Mouse (Mus musculus) kidney, embryonic 16.5 days (tissue): Measurements from ENCODE around the gene Megf6. TPM values are rescaled to one million over a fixed set of nuclear protein-coding genes. Genes with fewer than 3 reads are reported as not detected.

Source experiments
- ATAC-seq: fragments of 200-750 bp; cut with Nextera tagmentation; 2 replicates; pipeline ENCODE4 v1.8.0; 2017; ENCODE audit warnings: moderate TSS enrichment; ENCODE audit not compliant: low FRiP score, low TSS enrichment
- H3K27ac ChIP-seq: fragments of 300-500 bp; sonication (generic); 2 replicates; pipeline ENCODE4 v1.5.1; 2014; ENCODE audit warnings: low read length
- H3K27me3 ChIP-seq: fragments of 300-500 bp; sonication (generic); 2 replicates; pipeline ENCODE4 v1.6.1; 2014; ENCODE audit warnings: low read length, control low read depth, mixed read lengths; ENCODE audit not compliant: insufficient read depth
- H3K36me3 ChIP-seq: fragments of 300-500 bp; sonication (generic); 2 replicates; pipeline ENCODE4 v1.6.1; 2014; ENCODE audit warnings: low read length, control low read depth, mixed read lengths; ENCODE audit not compliant: insufficient read depth
- H3K4me1 ChIP-seq: fragments of 300-500 bp; sonication (generic); 2 replicates; pipeline ENCODE4 v1.6.1; 2014; ENCODE audit warnings: low read length, control low read depth, mixed read lengths; ENCODE audit not compliant: insufficient read depth
- H3K4me2 ChIP-seq: fragments of 300-500 bp; sonication (generic); replicated peaks from 2 replicates; pipeline ENCODE4 v1.6.1; 2014; ENCODE audit warnings: low read depth, low read length
- H3K4me3 ChIP-seq: fragments of 300-500 bp; sonication (generic); 2 replicates; pipeline ENCODE4 v1.5.1; 2014; ENCODE audit warnings: mild to moderate bottlenecking, low read length
- H3K9ac ChIP-seq: fragments of 300-500 bp; sonication (generic); replicated peaks from 2 replicates; pipeline ENCODE4 v1.6.1; 2014; ENCODE audit warnings: low read length
- H3K9me3 ChIP-seq: fragments of 300-500 bp; sonication (generic); 2 replicates; pipeline ENCODE4 v1.6.1; 2016; ENCODE audit warnings: low read length, control low read depth
- WGBS: fragments of 180-500 bp; shearing (Covaris S2); extraction: QIAGEN DNeasy Blood & Tissue Kit; methylation state at CpG from one replicate; pipeline ENCODE4 v1.1.7; 2014; 5-methylcytosine and 5-hydroxymethylcytosine counted together
- polyA plus RNA-seq: library from polyadenylated mRNA; unstranded; fragments of >200 nt; fragmentation: Nextera tagmentation; extraction: Ambion mirVana; gene quantifications from 2 replicates; pipeline ENCODE4 v1.2.1, GENCODE M21; 2015

The Megf6 gene
- polyA plus RNA-seq, 1 experiment from 2014 or later = 15.7 TPM

DNA sequence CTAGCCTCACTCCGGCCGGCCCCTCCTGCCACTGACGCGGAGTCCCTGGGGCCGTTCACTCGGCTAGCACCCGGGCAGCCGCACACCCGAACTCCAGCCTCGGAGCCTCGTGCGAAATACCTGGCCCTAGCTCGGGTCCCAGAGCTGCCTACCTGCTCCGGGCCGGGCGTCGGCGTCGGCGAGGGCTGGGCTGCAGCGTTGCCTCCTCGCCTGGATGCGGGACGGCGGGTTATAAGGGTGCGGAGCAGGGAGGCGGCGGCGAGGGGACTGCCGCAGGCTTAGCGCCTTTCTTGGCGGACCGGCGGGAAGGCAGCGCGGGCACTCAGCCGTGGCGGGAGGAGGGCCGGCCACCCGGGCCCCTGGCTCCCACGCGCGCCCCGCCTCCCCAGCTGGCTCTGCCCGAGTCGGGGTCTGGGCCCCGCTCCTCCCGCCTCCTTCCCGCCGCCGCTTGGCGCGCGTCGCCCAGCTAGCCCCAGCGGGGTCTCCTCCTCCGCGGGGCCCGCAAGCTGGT is 30.8 kb upstream of the Megf6 start:
- H3K9ac ChIP-seq = peak overlapping the region; percentile 64
- H3K36me3 ChIP-seq = no peaks in the 10 kb centered on the region
- 1% methylated on average over 46 of the region's 59 CpGs for WGBS
- peak overlapping the region; percentile 95 for H3K4me2 ChIP-seq
- H3K27ac ChIP-seq = no peak overlapping the region
- H3K4me1 ChIP-seq = peaks cover 39% of the 10 kb centered on the region
- H3K9me3 ChIP-seq = no peaks in the 10 kb centered on the region
- peak; percentile 17; the same call in 1 of the 2 replicates for ATAC-seq
- peaks cover 56% of the 10 kb centered on the region for H3K27me3 ChIP-seq
- H3K4me3 ChIP-seq = peak overlapping the region; percentile 55

DNA sequence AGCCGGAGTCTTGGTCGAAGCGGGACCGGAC is 30.5 kb upstream of the Megf6 start, which contains the start of gene Trp73:
TSS of gene Trp73 (minus strand) at position 27 of the 31 bp plus-strand sequence.
- Histone ChIP-seq H3K27ac (no peak within 1 kb of the TSS), H3K4me2 (peak within 1 kb of the TSS; percentile 95), H3K27me3 (peaks cover 56% of the 10 kb centered on the region), H3K36me3 (no peaks in the 10 kb centered on the region), H3K4me3 (peak within 1 kb of the TSS; percentile 55), H3K4me1 (peaks cover 39% of the 10 kb centered on the region), H3K9me3 (no peaks in the 10 kb centered on the region), H3K9ac (peak within 1 kb of the TSS; percentile 64)
- ATAC-seq = no peak
- 0% methylated on average over 4 of the region's 4 CpGs for WGBS

DNA sequence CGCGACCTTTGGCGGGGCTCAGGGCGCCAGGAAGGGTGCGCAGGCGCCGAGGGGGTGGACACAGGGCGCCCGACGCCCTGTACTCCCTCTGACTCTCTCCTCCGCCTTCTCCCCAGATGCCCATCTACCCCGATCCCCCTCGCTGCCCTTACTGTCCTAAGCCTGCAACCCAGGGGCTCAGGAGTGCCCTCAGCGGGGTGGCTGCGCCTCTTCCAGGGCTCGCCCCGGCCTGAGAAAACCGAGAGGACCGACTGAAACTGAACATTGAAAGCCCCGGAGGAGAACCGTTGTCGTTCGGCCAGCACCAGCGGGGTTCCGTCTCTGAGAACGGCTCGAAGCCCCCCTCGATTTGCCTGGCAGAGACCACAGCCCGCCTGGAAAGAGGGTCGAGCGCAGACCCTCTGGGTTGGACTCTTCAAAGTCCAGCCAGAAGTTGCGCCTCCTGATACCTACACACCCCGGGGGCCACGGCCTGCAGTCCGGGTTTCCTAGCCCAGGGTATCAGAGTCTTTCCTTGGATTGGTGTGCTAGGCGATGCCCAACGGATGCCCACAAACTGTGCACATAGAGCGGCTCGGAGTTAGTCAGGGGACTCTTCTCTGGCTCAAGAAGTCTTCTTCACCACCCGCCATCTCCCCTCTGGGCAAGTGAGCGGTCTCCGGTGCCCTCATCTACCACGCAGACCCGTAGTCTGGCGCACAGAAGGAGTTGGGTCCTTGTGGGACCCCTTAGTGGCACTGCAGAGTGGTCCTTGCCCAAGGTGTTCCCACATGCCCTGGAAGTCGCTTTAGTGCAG is 30.1 kb upstream of the Megf6 start:
- H3K9ac ChIP-seq = peak overlapping the region; percentile 64
- peak overlapping the region; percentile 55 for H3K4me3 ChIP-seq
- peaks cover 56% of the 10 kb centered on the region for H3K27me3 ChIP-seq
- H3K27ac ChIP-seq = no peak overlapping the region
- H3K9me3 ChIP-seq = no peaks in the 10 kb centered on the region
- ATAC-seq = peak; percentile 10
- H3K4me2 ChIP-seq = peak overlapping the region; percentile 95
- no peaks in the 10 kb centered on the region for H3K36me3 ChIP-seq
- under 1% methylated on average over 44 of the region's 46 CpGs for WGBS
- H3K4me1 ChIP-seq = peaks cover 39% of the 10 kb centered on the region

DNA sequence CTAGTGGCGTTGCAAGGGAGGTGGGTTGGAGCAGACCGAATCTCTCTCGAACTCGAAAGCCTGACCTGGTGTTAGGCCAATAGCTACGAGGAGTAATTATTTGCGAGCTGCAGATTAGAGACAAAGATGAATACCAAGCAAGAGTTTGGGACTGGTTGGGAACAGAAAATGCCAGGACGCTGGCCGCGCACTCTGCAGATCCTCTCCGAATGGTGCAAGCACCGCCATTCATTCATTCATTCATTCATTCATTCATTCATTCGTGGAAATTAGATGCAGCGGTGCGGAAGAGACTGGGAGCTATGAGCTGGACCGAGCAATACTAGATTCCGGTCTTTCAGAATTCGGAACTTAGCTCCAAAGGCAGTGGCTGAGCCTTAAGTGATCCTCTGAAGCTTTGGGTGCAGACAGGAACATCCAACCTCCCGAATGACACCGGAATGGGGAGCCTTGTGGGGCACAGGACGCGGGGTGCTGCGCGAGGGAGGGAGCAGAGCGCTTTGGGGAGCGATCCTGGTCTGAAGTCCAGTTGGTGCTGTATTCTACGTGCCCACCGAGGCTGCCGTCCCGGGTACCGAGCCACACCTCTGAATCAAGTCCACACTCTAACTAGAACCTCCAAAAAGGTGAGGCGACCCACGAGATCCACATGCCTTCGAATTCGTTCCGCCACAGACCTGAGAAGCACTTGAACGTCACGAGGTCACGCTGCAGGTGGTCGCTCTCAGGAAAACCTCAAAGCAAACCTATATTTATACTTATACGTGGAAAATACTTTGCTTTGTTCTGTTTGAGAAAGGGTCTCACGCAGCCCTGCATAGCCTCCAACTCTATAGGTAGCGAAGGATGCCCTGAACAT is 29.3 kb upstream of the Megf6 start:
- H3K9me3 ChIP-seq = no peaks in the 10 kb centered on the region
- peak overlapping the region; percentile 32; the same call in 1 of the 2 replicates for H3K9ac ChIP-seq
- H3K27ac ChIP-seq = no peak overlapping the region
- ATAC-seq = no peak
- peaks cover 39% of the 10 kb centered on the region for H3K4me1 ChIP-seq
- H3K4me2 ChIP-seq = peak overlapping the region; percentile 29
- peaks cover 53% of the 10 kb centered on the region for H3K27me3 ChIP-seq
- no peaks in the 10 kb centered on the region for H3K36me3 ChIP-seq
- H3K4me3 ChIP-seq = peak overlapping the region; percentile 55
- 2% methylated on average over 42 of the region's 42 CpGs for WGBS

DNA sequence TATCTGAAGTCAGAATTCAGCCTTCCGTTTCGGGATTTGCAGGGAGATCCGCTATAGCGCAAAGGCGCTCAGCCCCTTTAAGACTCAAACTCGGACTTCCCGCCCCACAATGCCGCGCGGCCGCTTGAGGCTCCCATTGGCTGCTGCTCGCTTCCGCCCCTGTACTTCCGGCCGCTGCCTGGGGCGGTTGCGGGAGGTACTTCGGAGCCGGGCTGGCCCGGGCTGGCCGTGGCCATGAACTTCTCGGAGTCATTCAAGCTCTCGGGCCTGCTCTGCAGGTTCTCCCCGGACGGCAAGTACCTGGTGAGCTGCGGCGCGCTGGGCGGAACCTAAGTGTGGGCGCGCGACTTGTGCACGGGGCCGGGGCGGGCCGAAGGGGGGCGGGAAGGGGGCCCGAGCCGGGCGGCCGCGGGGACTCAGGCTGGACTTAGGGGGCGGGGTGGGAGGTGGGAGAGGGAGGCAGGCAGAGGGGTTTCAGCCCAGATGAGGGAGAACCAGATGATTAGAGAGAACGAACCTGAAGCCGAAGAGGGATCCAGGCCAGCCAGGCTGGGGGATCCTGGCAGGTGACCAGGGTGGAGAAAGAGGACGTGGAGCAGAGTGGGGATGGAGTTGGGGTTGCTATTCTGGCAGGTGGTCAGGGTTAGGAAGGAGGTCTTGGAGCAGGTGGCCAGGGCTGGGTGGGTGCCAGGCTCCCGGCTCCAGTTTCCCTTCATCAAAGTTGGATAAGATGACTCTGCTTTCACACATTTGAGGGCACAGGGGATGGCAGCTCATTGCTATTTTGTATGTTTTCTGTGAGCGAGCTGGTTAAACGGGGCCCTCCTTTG is 28.1 kb upstream of the Megf6 start, which contains the start of gene Wrap73:
TSS of gene Wrap73 (plus strand) at position 162 of the 830 bp plus-strand sequence.
- Histone ChIP-seq H3K27ac (peak within 1 kb of the TSS; percentile 94), H3K4me1 (peaks cover 39% of the 10 kb centered on the region), H3K9ac (peak within 1 kb of the TSS; percentile 78), H3K4me3 (peak within 1 kb of the TSS; percentile 82), H3K36me3 (no peaks in the 10 kb centered on the region; the same call in 1 of the 2 replicates), H3K27me3 (peaks cover 45% of the 10 kb centered on the region), H3K9me3 (no peaks in the 10 kb centered on the region), H3K4me2 (peak within 1 kb of the TSS; percentile 88)
- ATAC-seq = peak; percentile 95
- under 1% methylated on average over 49 of the region's 49 CpGs for WGBS

DNA sequence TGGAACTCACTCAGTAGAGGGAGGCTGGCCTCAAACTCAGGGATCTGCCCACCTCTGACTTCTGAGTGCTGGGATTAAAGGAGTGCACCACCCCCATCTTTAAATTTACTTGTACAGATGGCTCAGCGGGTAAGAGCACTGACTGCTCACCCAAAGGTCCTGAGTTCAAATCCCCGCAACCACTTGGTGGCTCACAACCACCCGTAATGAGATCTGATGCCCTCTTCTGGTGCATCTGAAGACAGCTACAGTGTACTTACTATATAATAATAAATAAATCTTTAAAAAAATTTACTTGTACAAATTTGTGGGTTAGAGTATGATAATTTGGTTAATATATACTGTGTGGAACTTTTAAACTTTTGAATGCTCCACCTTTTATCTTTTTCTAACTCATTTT is 25.8 kb upstream of the Megf6 start:
- Histone ChIP-seq H3K4me3 (no peak overlapping the region), H3K36me3 (peaks cover 6% of the 10 kb centered on the region), H3K4me2 (no peak overlapping the region), H3K9me3 (no peaks in the 10 kb centered on the region), H3K27me3 (peaks cover 22% of the 10 kb centered on the region), H3K4me1 (peaks cover 32% of the 10 kb centered on the region), H3K27ac (no peak overlapping the region), H3K9ac (no peak overlapping the region)
- no peak for ATAC-seq
- 83% methylated on average over 3 of the region's 3 CpGs for WGBS

DNA sequence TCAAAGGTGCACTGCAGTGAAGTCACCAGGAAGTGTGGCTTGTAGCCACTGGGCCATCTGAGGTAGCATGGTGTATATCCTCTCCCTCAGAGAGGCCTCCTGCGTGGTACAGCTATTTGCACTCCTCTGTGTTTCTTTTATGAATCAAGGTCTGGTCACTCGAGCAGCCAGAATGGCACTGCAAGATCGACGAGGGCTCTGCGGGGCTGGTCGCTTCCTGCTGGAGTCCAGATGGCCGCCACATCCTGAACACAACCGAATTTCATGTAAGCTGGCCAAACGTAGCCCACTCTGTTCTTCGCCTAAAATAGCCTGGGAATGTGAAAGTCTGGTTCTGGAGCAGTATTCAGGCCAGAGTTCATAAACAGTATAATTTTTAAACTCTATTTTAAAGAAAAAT is 24.2 kb upstream of the Megf6 start:
- no peak for ATAC-seq
- 80% methylated on average over 10 of the region's 10 CpGs for whole genome bisulfite sequencing
- H3K9me3 ChIP-seq = no peaks in the 10 kb centered on the region

DNA sequence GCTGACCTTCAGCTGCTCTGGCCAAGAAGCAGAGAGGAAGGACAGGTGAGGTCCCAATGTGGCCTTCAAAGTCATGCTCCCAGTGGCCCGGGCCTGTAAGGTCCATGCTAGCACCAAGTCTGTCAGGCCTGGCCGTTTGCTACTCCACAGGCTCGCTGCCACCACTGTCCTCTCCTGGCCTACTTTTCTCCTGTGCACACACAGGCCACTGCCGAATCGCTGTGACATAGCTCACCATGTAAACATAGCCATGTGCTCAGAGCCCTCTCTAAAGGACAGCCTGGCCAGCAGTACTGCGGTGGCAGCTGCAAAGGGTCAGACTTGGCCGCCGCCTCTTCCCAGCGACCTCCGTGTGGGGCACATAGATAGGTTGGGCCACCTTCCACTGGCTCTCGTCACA is 16.4 kb upstream of the Megf6 start:
- Histone ChIP-seq H3K4me3 (no peak overlapping the region), H3K27me3 (no peaks in the 10 kb centered on the region), H3K4me2 (no peak overlapping the region), H3K9ac (no peak overlapping the region), H3K27ac (no peak overlapping the region), H3K36me3 (peaks cover 39% of the 10 kb centered on the region), H3K9me3 (no peaks in the 10 kb centered on the region), H3K4me1 (peaks cover under 1% of the 10 kb centered on the region)
- ATAC-seq = no peak
- 74% methylated on average over 11 of the region's 11 CpGs for WGBS

More for the DNA sequence above, 24.2 kb upstream of the Megf6 start:
- peaks cover 6% of the 10 kb centered on the region for H3K36me3 ChIP-seq
- H3K4me3 ChIP-seq = no peak overlapping the region
- H3K27ac ChIP-seq = no peak overlapping the region
- peaks cover 6% of the 10 kb centered on the region for H3K27me3 ChIP-seq
- H3K4me2 ChIP-seq = no peak overlapping the region
- H3K4me1 ChIP-seq = peaks cover 17% of the 10 kb centered on the region
- no peak overlapping the region for H3K9ac ChIP-seq

DNA sequence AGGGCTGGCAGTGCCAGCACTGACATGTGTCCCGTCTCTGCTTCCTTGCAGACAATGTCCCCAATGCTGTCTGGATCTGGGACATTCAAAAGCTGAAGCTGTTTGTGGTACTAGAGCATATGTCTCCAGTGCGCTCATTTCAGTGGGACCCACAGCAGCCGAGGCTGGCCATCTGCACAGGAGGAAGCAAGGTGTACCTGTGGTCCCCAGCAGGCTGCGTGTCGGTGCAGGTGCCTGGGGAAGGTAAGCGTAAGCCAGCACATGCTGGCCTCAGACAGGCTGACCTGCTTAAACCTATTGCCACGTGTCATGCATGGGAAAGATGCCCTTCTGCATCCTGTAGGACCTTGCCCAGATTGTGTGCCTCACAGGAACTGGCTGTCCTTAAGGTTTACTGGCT is 14.5 kb upstream of the Megf6 start:
- H3K9ac ChIP-seq = no peak overlapping the region
- no peaks in the 10 kb centered on the region for H3K9me3 ChIP-seq
- no peak overlapping the region for H3K4me2 ChIP-seq
- H3K4me3 ChIP-seq = no peak overlapping the region
- peaks cover 39% of the 10 kb centered on the region for H3K36me3 ChIP-seq
- H3K27ac ChIP-seq = no peak overlapping the region
- H3K4me1 ChIP-seq = peaks cover 10% of the 10 kb centered on the region
- 84% methylated on average over 7 of the region's 7 CpGs for WGBS
- H3K27me3 ChIP-seq = no peaks in the 10 kb centered on the region
- ATAC-seq = no peak
